Mouse (Mus musculus) thymus, postnatal 0 days (tissue): Measurements from ENCODE around the gene Mre11a. TPM values are rescaled to one million over a fixed set of nuclear protein-coding genes. Genes with fewer than 3 reads are reported as not detected.

Source experiments
- DNase-seq: peaks from one replicate; pipeline ENCODE4 v3.0.0-alpha.2; 2015; ENCODE audit warnings: low spot score
- polyA plus RNA-seq: library from polyadenylated mRNA; unstranded; fragments of >200 nt; fragmentation: Nextera tagmentation; extraction: Ambion mirVana; gene quantifications from 2 replicates; pipeline ENCODE4 v1.2.1, GENCODE M21; 2015

The Mre11a gene
- polyA plus RNA-seq, 1 experiment from 2014 or later, result 27.8 TPM

DNA sequence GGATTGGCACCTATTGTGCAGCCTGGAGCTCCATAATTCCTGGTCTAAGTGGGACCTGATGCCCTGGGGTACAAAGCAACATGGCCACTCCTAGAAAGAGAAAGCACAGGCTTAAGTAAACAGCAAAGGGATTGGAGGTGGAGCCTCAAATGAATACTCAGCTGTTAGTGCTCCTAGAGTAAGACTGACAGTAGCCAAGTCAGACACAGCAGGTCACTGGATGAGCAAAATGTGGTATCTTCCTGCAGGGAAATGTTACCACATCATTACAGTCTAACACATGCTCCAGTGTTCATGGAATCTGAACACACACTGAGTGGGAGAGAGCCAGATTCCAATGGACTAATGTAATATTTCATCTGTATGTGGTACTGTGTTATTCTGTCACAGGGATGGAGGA, 36.9 kb downstream of the Mre11a start:
- DNase-seq, result no peak

GRCm38 (mm10) chr9:14824840-14825239, 40.4 kb downstream of the Mre11a start:
- DNase-seq, result peak; percentile 19

DNA sequence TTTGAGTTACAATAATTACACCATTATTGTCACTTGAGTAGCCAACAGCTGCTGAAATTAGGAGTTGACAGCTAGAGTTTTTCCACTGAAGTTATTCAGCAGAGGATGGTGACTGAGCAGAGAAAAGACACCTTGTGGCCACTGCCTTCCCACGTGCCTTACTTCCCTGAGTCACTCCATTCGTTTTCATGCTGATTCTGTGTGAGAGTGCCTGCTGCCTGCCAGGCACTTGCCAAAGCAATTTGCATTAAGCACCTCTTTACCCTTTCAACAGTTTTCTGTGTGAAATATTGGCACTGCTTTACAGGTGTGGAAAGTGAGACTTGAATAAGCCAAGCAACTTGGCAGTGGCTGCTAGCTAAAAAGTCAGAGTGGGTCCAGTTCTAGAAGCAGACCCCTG, 43.4 kb downstream of the Mre11a start:
- DNase-seq, result no peak

GRCm38 (mm10) chr9:14832046-14832445, 47.6 kb downstream of the Mre11a start:
- DNase-seq, result no peak

- no peak for DNase-seq
Observed at GRCm38 (mm10) chr9:14835335-14836075, 51.1 kb downstream of the Mre11a start.

GRCm38 (mm10) chr9:14839527-14839926, 55.1 kb downstream of the Mre11a start:
- no peak for DNase-seq

DNA sequence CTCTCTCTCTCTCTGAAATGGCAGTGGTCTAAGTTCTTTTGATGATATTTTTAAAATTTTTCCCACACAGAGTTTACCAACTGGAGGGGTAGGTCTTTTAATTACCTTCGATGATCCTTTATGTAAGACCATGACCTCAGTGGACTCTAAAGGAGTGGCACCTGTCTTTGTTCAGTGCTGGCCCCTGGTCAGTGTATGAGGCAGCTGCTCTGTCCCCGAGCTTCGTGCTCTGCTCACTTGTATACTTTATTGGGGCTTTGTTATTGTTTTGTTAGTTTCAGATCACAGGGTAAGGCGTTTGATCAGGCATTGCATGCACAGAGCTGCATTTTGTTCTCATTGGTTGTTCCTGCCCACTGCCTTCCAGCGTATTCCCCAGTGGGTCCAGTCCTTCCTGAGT, 55.5 kb downstream of the Mre11a start:
- no peak for DNase-seq

GRCm38 (mm10) chr9:14841878-14842761, 57.7 kb downstream of the Mre11a start:
- DNase-seq, result no peak

- DNase-seq, result no peak
Observed at GRCm38 (mm10) chr9:14843311-14843857, 58.9 kb downstream of the Mre11a start.

- DNase-seq, result no peak
Observed at GRCm38 (mm10) chr9:14843901-14844300, 59.4 kb downstream of the Mre11a start.

DNA sequence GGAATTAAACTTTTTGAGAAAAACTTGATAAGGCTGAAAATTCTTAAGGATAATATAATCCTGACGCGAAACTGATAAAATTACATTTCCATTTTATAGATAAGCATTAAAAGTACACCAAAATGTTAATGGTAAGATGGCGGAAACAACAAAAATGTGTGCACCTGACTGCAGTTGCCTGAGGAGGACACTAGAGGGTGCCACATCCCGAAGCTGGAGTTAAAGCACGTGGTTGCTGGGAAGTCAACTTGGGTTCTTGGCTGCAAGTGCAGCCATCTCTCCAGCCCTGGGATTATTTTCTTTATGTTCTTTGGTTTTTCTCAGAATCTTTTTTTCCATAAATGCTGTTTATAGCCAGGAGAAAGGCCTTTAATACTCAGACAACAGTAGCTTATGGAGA, 62.0 kb downstream of the Mre11a start:
- peak; percentile 59 for DNase-seq

- DNase-seq, result no peak
Observed at GRCm38 (mm10) chr9:14848267-14848935, 63.9 kb downstream of the Mre11a start.

- peak; percentile 67 for DNase-seq
Observed at GRCm38 (mm10) chr9:14854585-14854984, 70.1 kb downstream of the Mre11a start.

DNA sequence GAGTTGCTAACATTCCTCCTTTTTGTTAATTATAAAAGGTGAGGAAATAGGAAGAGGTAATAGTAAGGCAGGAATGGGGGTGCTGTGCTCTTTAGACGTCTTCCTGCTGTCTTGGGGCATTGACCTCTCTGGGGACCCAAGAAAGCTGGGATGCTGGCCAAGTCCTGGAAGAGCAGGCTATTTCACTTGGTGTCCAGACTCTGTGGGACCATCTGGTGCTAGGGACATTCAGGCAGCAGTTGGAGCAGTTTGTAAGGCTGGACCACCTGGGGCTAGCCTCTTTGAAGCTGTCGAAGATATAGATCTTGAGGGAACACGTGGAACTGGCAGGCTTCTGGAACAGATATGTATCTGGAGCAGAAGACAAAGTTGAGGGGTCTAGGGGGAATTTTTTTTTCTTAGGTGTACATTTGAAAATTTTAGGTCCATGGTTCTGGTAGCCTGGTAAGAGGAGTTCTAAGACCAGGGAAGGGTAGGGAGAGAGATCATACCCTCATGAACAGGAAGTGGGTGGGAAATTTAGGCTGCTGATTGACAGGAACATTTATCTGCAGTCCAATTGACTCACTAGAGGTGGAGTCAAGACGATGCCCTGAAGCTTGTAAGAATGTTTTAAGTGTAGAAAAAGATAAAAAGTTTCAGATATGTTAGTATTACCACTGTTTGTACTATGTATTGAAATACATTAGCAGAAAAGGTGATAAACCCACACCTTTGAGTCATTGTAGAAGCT, 72.6 kb downstream of the Mre11a start:
- no peak for DNase-seq

DNA sequence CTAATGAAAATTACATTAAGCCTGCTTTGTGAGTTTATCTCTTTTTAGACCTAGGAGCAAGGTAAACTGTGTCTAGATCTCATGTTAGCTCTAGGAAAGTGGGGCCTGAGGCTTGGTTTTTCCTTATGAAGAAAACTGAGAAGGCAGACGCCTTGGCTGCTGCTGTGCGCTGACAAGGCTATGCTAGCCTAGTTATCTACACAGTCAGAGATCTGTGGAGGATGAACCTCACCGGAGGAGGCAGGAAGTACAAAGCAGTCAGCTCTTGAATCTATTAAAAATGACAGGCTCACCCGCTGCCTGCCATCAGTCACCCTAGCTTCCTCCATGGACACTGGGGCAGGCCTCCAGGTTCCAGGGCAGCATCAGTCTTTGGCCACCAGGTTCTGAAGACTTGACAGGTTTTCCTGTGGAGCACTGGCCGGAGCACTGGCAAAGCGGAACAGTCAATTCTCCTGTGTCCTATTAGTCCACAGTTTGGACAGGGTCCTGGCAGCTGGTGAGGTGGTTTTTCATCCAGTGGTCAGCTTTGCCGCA, 73.8 kb downstream of the Mre11a start:
- peak; percentile 35 for DNase-seq

- no peak for DNase-seq
Observed at GRCm38 (mm10) chr9:14858782-14859181, 74.3 kb downstream of the Mre11a start.

DNA sequence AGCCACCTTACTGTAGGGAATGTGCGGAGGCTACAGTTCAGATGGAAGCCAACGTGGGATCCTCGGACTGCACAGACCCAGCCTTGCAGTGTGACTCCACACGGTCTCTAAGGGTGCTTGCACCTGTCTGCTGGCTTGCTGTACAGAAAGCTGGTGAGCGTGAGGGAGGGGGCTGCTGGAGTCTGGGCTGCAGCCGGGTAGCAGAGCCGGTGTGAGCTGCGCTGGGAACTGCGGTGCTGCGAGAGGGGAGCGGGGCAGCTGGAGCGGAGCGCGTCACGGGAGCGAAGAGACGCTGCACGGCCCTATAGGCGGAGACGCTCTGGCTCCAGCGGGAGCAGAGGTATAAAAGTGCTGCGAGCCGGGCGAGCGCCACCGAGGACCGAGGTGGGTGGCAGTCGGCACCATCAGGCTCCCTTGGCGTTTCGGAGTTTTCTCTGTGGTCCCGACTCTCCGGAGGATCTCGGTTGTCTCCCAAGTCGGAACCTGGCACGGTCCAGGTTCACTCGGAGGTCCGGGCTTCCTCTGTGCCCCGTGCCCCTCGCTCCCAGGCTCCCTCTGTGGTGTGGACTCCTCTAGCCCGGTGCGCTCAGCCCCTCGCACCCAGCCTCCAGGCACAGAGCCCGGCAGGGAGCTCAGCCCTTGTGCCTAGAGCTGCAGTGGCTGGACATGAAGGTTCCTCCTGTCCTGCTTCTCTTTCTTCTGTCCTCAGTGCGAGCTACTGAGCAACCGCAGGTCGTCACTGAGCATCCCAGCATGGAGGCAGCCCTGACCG, 75.6 kb downstream of the Mre11a start, which contains the start of gene Gpr83:
Gpr83 (plus strand) TSS at position 343 of the 772 bp plus-strand sequence.
- peak; percentile 86 for DNase-seq

GRCm38 (mm10) chr9:14863126-14863525, 78.7 kb downstream of the Mre11a start:
- no peak for DNase-seq

DNA sequence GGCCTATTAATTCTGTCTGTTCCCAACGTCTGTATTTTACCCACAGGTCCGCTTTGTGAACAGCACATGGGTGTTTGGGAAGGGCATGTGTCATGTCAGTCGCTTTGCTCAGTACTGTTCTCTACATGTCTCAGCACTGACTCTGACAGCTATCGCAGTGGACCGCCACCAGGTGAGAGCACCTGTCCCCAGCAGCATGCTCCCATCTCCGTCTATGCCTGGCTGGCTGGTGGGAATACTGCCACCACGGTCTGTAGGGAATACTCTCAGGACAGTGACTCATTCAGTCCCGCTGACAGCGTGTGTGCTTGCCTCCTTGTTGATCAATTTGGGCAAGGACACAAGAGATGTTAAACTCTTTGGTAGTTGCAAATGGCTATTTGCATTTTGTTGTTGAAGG, 80.3 kb downstream of the Mre11a start:
- no peak for DNase-seq

DNA sequence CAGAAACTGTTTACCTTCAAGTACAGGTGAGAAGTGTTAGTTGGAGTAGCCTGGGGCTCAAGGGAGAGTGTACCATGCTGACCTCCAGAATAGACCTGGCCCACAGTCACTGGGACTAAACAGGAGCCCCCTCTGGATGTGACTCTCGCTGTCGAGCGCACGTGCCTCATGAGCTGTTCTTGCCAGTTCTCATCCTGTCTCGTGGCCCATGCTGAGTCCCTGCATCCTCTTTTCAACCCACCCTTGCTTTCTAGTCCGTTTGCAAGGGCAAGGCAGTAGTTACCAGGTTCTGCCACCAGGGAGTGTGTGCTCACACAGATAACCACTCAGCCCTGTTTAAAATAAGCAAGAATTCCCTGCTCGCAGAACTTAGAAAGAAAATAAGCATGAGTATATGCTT, 82.5 kb downstream of the Mre11a start:
- peak; percentile 89 for DNase-seq
